Mouse (Mus musculus) kidney, adult 10 weeks (tissue): Measurements from ENCODE around the gene Cep83. TPM values are rescaled to one million over a fixed set of nuclear protein-coding genes. Genes with fewer than 3 reads are reported as not detected.

Source experiments
- polyA plus RNA-seq: library from polyadenylated mRNA; stranded (reverse); fragments of 350-450 nt; fragmentation: Illumina TruSeq; extraction: RNeasy Lipid Tissue Mini Kit (QIAGEN cat#74804); gene quantifications from one replicate; pipeline ENCODE4 v1.2.3, GENCODE M21; 2014; ENCODE audit warnings: low read depth, low replicate concordance

The Cep83 gene
- 29.3 TPM for polyA plus RNA-seq

DNA sequence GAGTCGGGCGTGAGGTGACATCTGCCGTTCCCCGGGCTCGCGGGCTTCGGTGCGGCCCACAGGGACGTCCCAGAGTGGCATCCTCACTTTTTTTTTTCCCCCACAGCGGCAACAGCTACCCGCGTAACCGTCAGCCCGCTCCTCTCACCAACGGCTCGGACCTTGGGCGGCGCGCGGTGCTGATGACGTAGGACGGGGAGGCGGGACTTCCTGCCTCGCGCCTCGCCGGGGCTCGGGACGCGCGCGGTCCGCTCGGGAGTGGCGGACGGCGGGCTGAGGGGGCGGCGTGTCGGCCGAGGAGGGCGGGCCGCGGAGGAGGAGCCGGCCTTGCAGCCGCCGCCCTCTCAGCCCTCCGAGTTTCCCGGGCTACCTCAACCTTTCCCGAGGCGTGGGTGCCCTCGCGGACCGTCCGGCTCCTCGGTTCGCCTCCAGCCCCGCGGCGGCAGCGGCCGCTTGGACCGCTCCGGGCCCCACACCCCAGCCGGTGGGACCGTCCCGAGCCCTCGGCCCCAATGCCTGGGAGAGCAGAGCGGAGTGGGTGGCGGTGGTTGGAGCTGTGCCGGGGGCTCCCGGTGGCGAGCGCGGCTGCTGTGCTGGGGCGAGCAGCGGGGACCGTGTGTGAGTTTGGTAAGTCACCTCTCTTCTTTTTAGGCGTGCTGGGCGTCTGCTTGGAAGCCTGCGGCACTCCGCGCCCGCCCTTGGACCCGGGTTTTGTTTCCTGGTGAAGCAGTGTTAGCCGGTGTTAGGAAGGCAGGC lies at the start of gene Cep83:
Gene Cep83 (plus strand): TSS at position 235 of the 756 bp plus-strand sequence.

